Mouse (Mus musculus): ENCODE measurements at regions not wholly inside any gene's neighbourhood (a gene's known extent, or its start where the extent isn't known, plus 50 kb on each side); places are given as distances from the start of the nearest gene placed in this dataset.

DNA sequence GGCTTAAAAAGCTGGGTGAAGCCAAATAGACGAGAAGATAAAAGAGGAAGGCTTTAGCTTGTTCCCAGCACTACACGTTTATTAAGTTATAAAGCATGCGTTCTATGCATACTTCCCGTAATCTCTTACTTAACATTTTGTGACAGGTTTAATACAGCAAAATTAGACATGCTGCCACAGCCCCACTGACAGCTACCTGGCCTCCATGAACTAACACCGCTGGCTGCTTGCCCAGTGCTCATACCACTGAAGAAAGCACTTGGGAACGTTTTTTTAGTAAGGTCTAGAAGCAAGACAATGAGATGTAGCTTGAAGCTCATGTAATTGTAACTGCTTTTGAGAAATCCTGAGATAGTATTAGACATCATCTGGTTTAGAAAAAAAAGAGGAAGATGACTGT, 152.3 kb upstream of the Isl1 start:
- Histone ChIP-seq H3K9me3 (ENCODE audit: control insufficient read depth, low read length) (no peaks in the 10 kb centered on the region), H3K27ac (no peak overlapping the region), H3K4me1 (replicated peaks; ENCODE audit: control insufficient read depth, insufficient read depth, low read length) (no peaks in the 10 kb centered on the region), H3K36me3 (replicated peaks; ENCODE audit: control insufficient read depth, insufficient read depth) (no peaks in the 10 kb centered on the region), H3K27me3 (ENCODE audit: control insufficient read depth, insufficient read depth, low read length) (no peaks in the 10 kb centered on the region), H3K9ac (no peak overlapping the region), H3K4me2 (replicated peaks) (no peak overlapping the region), H3K4me3 (replicated peaks; ENCODE audit: low read length) (no peak overlapping the region)
- DNase-seq (ENCODE audit: low spot score) (no peak), ATAC-seq (ENCODE audit: low FRiP score) (no peak)
- 72% methylated on average over 6 of the region's 6 CpGs for WGBS

DNA sequence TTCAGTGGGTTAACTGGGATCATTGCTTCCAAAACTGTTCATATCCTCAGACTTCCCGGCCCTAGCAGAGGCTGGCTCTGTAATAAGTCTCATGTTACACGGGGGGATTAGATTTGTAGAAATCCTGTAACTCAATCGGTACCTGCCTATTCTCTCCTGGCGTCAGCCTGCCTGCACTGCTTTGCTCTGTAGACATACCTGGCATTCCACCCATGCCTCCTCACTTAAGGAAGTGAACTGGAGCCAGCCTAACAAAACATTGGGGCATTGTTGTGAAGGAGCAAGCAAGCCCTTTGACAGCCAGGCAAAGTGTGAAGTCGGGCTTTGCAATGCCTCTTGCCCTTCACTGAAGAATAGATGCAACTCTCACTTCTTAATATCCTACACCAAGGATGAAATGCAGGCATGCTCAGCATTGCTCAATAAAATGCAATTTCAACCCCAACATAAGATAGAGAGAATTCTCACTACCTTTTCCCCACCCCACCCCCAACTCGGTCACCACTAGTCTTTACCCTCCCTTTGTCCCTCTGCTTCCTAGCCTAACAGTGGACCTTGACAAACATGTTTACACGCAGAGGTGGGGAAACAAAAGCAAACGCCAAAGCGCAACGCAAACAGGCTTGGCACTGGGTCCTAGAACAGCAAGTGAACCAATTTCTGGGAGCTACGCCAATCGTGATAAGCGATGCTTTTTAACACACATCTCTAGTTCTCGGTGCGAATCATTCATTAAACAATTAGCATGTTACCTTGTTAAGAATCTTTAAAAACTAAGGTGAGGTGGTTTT, 133.9 kb upstream of the Isl1 start:
- H3K9ac ChIP-seq: no peak overlapping the region
- ATAC-seq (ENCODE audit: low FRiP score) (no peak), DNase-seq (ENCODE audit: low spot score) (no peak)
- no peaks in the 10 kb centered on the region for H3K27me3 ChIP-seq (ENCODE audit: control insufficient read depth, insufficient read depth, low read length)
- H3K4me2 ChIP-seq (replicated peaks): no peak overlapping the region
- H3K36me3 ChIP-seq (replicated peaks; ENCODE audit: control insufficient read depth, insufficient read depth): no peaks in the 10 kb centered on the region
- no peaks in the 10 kb centered on the region for H3K9me3 ChIP-seq (ENCODE audit: control insufficient read depth, low read length)
- WGBS: 47% methylated on average over 15 of the region's 15 CpGs
- H3K4me1 ChIP-seq (replicated peaks; ENCODE audit: control insufficient read depth, insufficient read depth, low read length): no peaks in the 10 kb centered on the region
- no peak overlapping the region for H3K27ac ChIP-seq
- H3K4me3 ChIP-seq (replicated peaks; ENCODE audit: low read length): no peak overlapping the region

DNA sequence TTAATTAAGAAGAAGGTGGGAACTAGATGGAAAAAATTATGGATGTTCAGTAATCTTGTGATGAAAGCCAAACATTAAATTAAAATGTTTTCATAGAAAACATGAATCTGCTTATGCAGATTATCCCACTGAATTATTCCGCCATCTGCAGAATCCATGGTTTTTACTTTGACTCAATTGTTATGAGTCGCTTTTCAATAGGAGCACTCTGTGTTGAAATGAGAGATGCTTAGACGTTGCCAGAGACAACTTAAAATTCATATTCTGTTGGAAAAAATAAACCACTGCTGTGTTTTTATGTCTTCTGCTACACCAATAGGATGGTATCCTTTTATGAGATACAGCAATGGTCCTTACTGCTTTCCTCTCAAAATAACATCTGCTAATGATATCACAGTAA, 108.3 kb upstream of the Isl1 start:
- DNase-seq (ENCODE audit: low spot score) (no peak), ATAC-seq (ENCODE audit: low FRiP score) (no peak)
- no peaks in the 10 kb centered on the region for H3K36me3 ChIP-seq (replicated peaks; ENCODE audit: control insufficient read depth, insufficient read depth)
- 0 out of 2 replicates have a peak, but pooled peaks cover 2% of the 10 kb centered on the region for H3K4me1 ChIP-seq (replicated peaks; ENCODE audit: control insufficient read depth, insufficient read depth, low read length)
- no peak overlapping the region for H3K27ac ChIP-seq
- H3K9ac ChIP-seq: no peak overlapping the region
- WGBS: 86% methylated on average over 3 of the region's 3 CpGs
- H3K27me3 ChIP-seq (ENCODE audit: control insufficient read depth, insufficient read depth, low read length): no peaks in the 10 kb centered on the region
- H3K4me3 ChIP-seq (replicated peaks; ENCODE audit: low read length): no peak overlapping the region
- no peak overlapping the region for H3K4me2 ChIP-seq (replicated peaks)
- no peaks in the 10 kb centered on the region for H3K9me3 ChIP-seq (ENCODE audit: control insufficient read depth, low read length)

GRCm38 (mm10) chr13:116414473-116414872, 105.0 kb upstream of the Isl1 start:
- no peak for DNase-seq (ENCODE audit: low spot score)

GRCm38 (mm10) chr13:116410682-116411081, 101.2 kb upstream of the Isl1 start:
- 82% methylated on average over 5 of the region's 5 CpGs for WGBS
- H3K4me1 ChIP-seq (replicated peaks; ENCODE audit: control insufficient read depth, insufficient read depth, low read length): 0 out of 2 replicates have a peak, but pooled peaks cover 2% of the 10 kb centered on the region
- no peak overlapping the region for H3K4me3 ChIP-seq (replicated peaks; ENCODE audit: low read length)
- H3K36me3 ChIP-seq (replicated peaks; ENCODE audit: control insufficient read depth, insufficient read depth): no peaks in the 10 kb centered on the region
- no peak overlapping the region for H3K4me2 ChIP-seq (replicated peaks)
- no peaks in the 10 kb centered on the region for H3K27me3 ChIP-seq (ENCODE audit: control insufficient read depth, insufficient read depth, low read length)
- ATAC-seq (ENCODE audit: low FRiP score) (no peak), DNase-seq (ENCODE audit: low spot score) (no peak)
- H3K27ac ChIP-seq: no peak overlapping the region
- H3K9me3 ChIP-seq (ENCODE audit: control insufficient read depth, low read length): no peaks in the 10 kb centered on the region
- no peak overlapping the region for H3K9ac ChIP-seq

More at GRCm38 (mm10) chr13:116414473-116414872, 105.0 kb upstream of the Isl1 start:
- Histone ChIP-seq H3K27me3 (ENCODE audit: control insufficient read depth, insufficient read depth, low read length) (no peaks in the 10 kb centered on the region), H3K36me3 (replicated peaks; ENCODE audit: control insufficient read depth, insufficient read depth) (no peaks in the 10 kb centered on the region), H3K4me1 (replicated peaks; ENCODE audit: control insufficient read depth, insufficient read depth, low read length) (0 out of 2 replicates have a peak, but pooled peaks cover 2% of the 10 kb centered on the region), H3K4me2 (replicated peaks) (no peak overlapping the region), H3K27ac (no peak overlapping the region), H3K4me3 (replicated peaks; ENCODE audit: low read length) (no peak overlapping the region), H3K9me3 (ENCODE audit: control insufficient read depth, low read length) (no peaks in the 10 kb centered on the region), H3K9ac (no peak overlapping the region)
- ATAC-seq (ENCODE audit: low FRiP score): no peak
- 46% methylated on average over 7 of the region's 7 CpGs for WGBS
